ENCODE assay signal across 8 mouse cellular contexts in genomic region chr17:17293932-17294534, GRCm38 (mm10).
DNase-seq lines count a peak whose midpoint lies in the region; ATAC-seq lines count a peak whose summit lies in the region.
"Not testable (repeated sequence)": the region's sequence is repeated elsewhere in the genome, so short reads cannot be mapped to it uniquely, and the experiment has no call there.

No protein-coding gene starts in this region.

- not testable (repeated sequence) for H3K27me3 ChIP-seq in hindbrain, embryonic 15.5 days

- peak overlapping the region; percentile 45 for H3K9ac ChIP-seq in hindbrain, embryonic 15.5 days

- not testable (repeated sequence) for H3K9me3 ChIP-seq in hindbrain, embryonic 15.5 days

- under 1% methylated on average over 13 of the region's 13 CpGs for WGBS in hindbrain, embryonic 15.5 days

- H3K4me2 ChIP-seq in hindbrain, embryonic 15.5 days = peak overlapping the region; percentile 51

- H3K4me3 ChIP-seq in hindbrain, embryonic 15.5 days = peak overlapping the region; percentile 55

- H3K27ac ChIP-seq in hindbrain, embryonic 15.5 days (replicated peaks) = peak overlapping the region; percentile 81

- peak; percentile 85 for DNase-seq in T-cell, adult 2 months (ENCODE audit: low spot score)
- peak; percentile 81 to 87 for DNase-seq in cerebellum, postnatal 36 days
- peak; percentile 88 to 94 for DNase-seq in frontal cortex, postnatal 36 days (ENCODE audit: low spot score in 2 of 2)
- DNase-seq in left cerebral cortex, adult 11 months (ENCODE audit: low spot score) = peak; percentile 92
- peak; percentile 86 to 89 for DNase-seq in lung, postnatal 4 days
- DNase-seq in retina, postnatal 7 days (ENCODE audit: low read depth, low spot score) = peak; percentile 74
- peak; percentile 62 for DNase-seq in urinary bladder, adult 2 months (ENCODE audit: low spot score)

- not testable (repeated sequence) for H3K4me1 ChIP-seq in hindbrain, embryonic 15.5 days (replicated peaks)

- peak; percentile 99 for ATAC-seq in hindbrain, embryonic 15.5 days (ENCODE audit: low FRiP score, low read depth)

- H3K36me3 ChIP-seq in hindbrain, embryonic 15.5 days = not testable (repeated sequence)

Comparison
In these comparisons a context has a peak if more than half of its experiments do, and no peak if none do; other contexts are left out.
1. Peak in every context shown above with its lines: DNase-seq, ATAC-seq, H3K4me3 ChIP-seq and H3K27ac ChIP-seq.